Mouse (Mus musculus): ENCODE data around the gene Fmnl2. TPM values are rescaled to one million over a fixed set of nuclear protein-coding genes. Genes with fewer than 3 reads are reported as not detected.

The Fmnl2 gene
- total RNA-seq, 1 experiment from 2014 or later: 3.5 TPM

DNA sequence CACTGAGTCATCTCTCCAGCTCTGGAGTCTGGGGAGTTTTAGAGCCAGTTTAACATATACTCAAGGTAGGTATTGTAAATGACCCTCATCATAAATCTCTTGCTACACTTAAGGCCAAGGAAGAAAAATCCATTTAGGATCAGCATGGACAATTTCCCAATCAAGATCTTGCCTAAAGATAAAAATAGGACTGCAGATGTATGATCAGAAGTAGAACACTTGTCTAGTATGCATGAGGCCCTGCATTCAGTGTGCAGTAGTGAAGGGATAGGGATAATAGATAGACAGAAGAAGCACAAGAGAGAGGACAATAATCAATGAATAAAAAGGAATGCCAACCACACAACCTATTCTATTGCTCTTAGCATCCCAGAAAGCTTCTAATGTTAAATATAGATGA, 322.2 kb downstream of the Fmnl2 start:
- no peak for ATAC-seq (replicated peaks; ENCODE audit: low read depth, poor library complexity, severe bottlenecking)

Other genes with a start within 250 kb of the Fmnl2 start
- gene Cacnb4, start 181.0 kb upstream of the Fmnl2 start, total RNA-seq (2017): not detected in 2 replicates
- 15.4 and 17.4 TPM in 2 replicates for gene Stam2, start 115.6 kb upstream of the Fmnl2 start, total RNA-seq (2017)

Measured in common myeloid progenitor, adult 5-6 weeks (primary cell).